Mouse (Mus musculus) kidney, adult 2 months (tissue): Measurements from ENCODE around the gene Lcat.

Experiments
- CTCF ChIP-seq: fragments of 200-500 bp; conservative IDR thresholded peaks from 2 replicates; pipeline ENCODE4 v1.5.1; 2011; ENCODE audit warnings: low read depth, mild to moderate bottlenecking, control low read depth, low read length, moderate library complexity, mixed read lengths; ENCODE audit not compliant: insufficient read depth, insufficient read length
- POLR2A ChIP-seq: fragments of 200-500 bp; IDR thresholded peaks from one replicate; pipeline ENCODE4 v1.6.1; 2011; ENCODE audit warnings: low read depth, low read length, control low read depth

- TF ChIP-seq POLR2A, result no peak
- TF ChIP-seq CTCF, result no peak
These were observed 18.1 kb downstream of the Lcat start for GRCm38 (mm10) chr8:105925123-105925522.
